Mouse (Mus musculus): ENCODE measurements at regions not wholly inside any gene's neighbourhood (a gene's known extent, or its start where the extent isn't known, plus 50 kb on each side); places are given as distances from the start of the nearest gene placed in this dataset.

- TF ChIP-seq CTCF (IDR thresholded peaks at IDR 0.05; ENCODE audit: extremely low read depth, insufficient read depth, low read length) (0 out of 2 replicates have a peak, but pooled peaks have one; percentile 2), POLR2A (IDR thresholded peaks at IDR 0.05; ENCODE audit: extremely low read depth, insufficient read depth, low read length) (no peak)
Observed at GRCm38 (mm10) chr10:111636283-111636682, 130.2 kb downstream of the Phlda1 start.
